Mouse (Mus musculus) embryo, embryonic 10.5 days (tissue): Measurements from ENCODE around the gene Panx2.

Source experiments
- DNase-seq: peaks from one replicate; pipeline ENCODE4 v3.0.0-alpha.2; 2015; ENCODE audit warnings: low spot score

Panx2 gene

GRCm38 (mm10) chr15:89059161-89059931 lies at the start of gene Panx2:
Gene Panx2 (plus strand): TSS chr15:89059734.
- DNase-seq: peak; percentile 60

DNA sequence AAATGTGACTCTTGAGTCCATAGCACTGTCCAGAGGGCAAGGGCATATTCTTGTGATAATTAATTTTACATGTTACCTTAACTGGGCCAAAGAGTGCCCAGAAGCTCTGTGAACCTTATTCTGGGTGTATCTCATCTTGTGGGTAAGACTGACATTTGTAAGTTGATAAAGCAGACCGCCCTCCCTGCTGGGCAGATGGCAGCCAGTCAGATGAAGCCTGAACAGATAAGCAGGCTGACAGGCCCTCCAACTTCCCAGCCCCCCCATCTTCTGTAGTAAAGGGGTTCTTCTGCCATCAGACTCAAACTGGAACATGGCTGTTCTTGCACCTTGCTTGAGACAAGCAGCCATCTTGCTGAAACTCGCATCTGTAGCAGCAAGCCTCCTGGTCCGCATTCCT lies 42.8 kb upstream of the Panx2 start:
- no peak for DNase-seq

- DNase-seq: no peak
These were observed 39.4 kb upstream of the Panx2 start for GRCm38 (mm10) chr15:89020085-89020484.

GRCm38 (mm10) chr15:89020492-89020891 lies 39.0 kb upstream of the Panx2 start:
- no peak for DNase-seq

DNA sequence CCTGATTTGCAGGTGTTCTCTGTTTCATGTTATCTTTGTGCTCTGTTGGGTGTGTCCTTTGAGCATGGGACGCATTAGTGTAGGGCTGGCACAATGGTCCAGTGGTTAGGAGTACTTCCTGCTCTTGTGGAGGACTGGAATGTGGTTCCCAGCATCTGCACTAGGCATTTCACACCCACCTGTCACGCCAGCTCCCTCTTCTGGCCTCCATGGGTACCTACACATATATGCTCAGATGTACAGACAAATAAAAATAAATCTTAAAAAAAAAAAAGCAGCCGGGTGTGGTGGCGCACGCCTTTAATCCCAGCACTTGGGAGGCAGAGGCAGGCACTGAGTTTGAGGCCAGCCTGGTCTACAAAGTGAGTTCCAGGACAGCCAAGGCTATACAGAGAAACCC lies 15.2 kb upstream of the Panx2 start:
- no peak for DNase-seq

DNA sequence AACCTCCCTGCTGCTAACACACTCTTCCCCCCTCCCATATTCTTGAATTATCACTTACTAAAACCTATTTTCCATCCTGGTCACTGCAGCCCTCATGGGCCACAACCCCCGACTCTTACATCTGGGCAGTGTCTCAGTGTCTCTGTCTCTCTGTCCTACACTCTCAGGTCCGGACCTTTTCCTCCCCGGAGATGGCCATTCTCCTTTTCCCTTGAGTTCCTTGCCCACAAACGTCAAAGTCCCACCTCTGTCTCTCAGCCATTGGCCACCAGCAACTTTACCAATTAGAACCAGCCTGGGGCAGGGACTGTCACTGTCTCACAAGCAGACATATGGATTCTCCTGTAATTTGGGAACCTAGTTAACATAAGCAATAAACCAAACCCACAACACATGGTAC lies 13.2 kb upstream of the Panx2 start:
- DNase-seq: no peak

DNA sequence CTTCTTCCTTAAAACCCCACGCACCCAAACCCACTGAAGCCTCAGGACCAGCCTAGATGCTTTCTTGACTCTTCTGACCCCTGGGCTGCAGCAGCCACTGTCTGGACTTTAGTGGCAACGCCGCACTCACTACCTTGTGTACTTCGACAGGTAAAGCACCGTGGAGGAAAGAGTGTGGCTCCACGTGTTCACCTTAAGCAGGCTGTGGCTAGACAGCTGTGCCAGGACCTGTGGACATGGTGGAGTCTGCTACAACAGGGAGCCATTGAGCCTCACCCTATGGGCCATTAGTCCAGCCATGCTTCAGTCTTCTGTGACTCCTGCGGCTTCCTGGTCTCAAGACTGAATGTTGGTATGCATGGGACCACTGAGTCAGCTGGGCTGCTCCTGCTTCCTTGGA lies 4.9 kb upstream of the Panx2 start:
- no peak for DNase-seq

- DNase-seq: no peak
These were observed 798 bp upstream of the Panx2 start for GRCm38 (mm10) chr15:89058736-89059135.

DNA sequence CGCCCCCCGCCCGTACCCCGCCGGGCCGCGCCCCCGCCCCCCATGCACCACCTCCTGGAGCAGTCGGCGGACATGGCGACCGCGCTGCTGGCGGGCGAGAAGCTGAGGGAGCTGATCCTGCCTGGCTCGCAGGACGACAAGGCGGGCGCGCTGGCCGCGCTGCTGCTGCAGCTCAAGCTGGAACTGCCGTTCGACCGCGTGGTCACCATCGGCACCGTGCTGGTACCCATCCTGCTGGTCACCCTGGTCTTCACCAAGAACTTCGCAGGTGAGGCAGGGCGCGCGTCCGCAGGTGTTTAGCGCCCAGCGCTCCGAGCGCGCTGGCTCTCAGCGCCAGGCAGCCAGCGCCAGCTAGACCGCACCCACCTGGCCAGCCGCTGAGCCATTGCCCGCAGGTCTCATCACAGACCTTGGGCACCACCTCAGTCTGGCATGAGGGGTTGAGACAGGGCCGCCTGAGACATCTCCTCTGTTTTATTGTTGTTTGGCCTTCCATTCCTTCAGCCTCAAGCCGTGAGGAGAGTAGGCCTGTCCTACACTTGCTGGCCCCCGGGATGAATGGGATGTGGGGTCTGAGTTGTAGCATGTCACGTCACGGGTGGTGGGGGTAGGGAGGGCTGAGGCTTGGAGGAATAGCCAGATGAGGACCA lies 623 bp downstream of the Panx2 start:
- DNase-seq: peak; percentile 60

- no peak for DNase-seq
These were observed 1.4 kb downstream of the Panx2 start for GRCm38 (mm10) chr15:89060811-89061460.

- no peak for DNase-seq
These were observed 2.4 kb downstream of the Panx2 start for GRCm38 (mm10) chr15:89061761-89062517.

- no peak for DNase-seq
These were observed 3.0 kb downstream of the Panx2 start for GRCm38 (mm10) chr15:89062518-89062910.

DNA sequence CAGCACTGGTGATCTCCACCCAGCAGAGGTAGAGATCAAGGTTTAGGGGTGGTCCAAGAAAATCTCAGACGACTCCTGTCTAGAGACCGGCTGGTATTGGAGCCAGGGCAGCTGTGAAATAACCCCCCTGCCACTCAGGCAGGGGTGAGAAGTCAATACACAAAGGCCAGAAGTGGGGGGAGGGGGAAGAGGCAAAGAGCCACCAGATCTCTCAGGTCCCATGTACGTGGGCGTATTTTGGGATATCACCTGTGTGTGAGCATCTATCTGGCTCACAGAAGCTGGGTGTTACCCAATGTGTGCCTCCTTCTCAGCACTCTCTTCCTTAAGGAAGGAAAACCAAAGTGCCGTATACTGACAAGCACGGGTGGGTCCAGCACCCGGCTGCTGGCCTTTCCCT lies 3.5 kb downstream of the Panx2 start:
- DNase-seq: no peak

- no peak for DNase-seq
These were observed 4.0 kb downstream of the Panx2 start for GRCm38 (mm10) chr15:89063536-89063935.

DNA sequence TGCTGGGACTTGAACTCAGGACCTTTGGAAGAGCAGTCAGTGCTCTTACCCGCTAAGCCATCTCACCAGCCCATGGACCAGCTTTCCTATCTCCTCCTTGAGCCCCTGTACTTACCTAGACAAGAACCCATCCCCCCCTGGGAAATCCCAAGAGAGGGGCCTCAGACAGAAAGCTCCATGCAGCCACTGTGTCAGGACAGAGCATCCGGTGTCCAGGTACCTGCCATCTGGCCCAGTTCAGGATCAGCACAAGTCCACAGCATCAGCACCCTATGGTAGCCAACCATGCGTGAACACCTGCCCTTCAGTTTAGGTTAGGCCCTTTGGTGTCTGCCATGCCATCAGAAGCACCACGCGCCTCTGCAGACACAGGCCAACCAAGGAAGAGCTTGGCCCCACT lies 5.4 kb downstream of the Panx2 start:
- no peak for DNase-seq

GRCm38 (mm10) chr15:89067609-89068008 lies 8.1 kb downstream of the Panx2 start:
- DNase-seq: no peak

GRCm38 (mm10) chr15:89068226-89068625 lies 8.7 kb downstream of the Panx2 start:
- DNase-seq: no peak

- DNase-seq: no peak
These were observed 9.9 kb downstream of the Panx2 start for GRCm38 (mm10) chr15:89069336-89069840.

DNA sequence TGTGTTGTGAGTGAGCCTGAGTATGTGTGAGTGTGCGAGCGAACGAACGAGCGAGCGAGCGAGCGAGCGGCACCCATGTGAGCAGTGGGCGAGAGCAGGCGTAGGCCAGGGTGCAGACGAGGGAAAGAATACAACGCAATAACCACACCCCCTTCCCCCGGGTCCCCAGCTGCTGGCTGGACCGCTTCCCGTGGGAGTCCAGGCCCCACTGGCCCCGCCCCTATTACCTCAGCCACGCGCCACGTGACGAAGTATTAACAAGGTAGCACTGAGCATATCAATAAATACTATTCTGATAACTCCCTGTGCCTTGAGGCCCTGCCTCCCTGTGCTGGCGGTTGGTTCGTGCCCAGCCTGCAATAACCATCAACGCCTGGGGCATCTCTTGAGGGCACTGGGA lies 11.1 kb downstream of the Panx2 start:
- no peak for DNase-seq

GRCm38 (mm10) chr15:89073993-89074603 lies 14.6 kb downstream of the Panx2 start:
- no peak for DNase-seq

GRCm38 (mm10) chr15:89074613-89075477 lies 15.3 kb downstream of the Panx2 start, which contains the start of gene Trabd:
Gene Trabd (plus strand): TSS chr15:89075124.
- peak; percentile 28 for DNase-seq
